Mouse (Mus musculus) limb, embryonic 14.5 days (tissue): ENCODE measurements around the gene Crybg3. TPM values are rescaled to one million over a fixed set of nuclear protein-coding genes. Genes with fewer than 3 reads are reported as not detected.

Experiments
- ATAC-seq: fragments of 200-750 bp; cut with Nextera tagmentation; 2 replicates; pipeline ENCODE4 v1.8.0; 2017; ENCODE audit warnings: low read depth, moderate number of reproducible peaks, moderate TSS enrichment; ENCODE audit not compliant: low FRiP score
- DNase-seq: peaks from one replicate; pipeline ENCODE4 v3.0.0-alpha.2; 2015; ENCODE audit warnings: low spot score
- H3K27ac ChIP-seq: fragments of 300-500 bp; sonication (generic); replicated peaks from 2 replicates; pipeline ENCODE4 v1.5.1; 2014; ENCODE audit warnings: low read depth, mild to moderate bottlenecking, low read length, moderate library complexity, mixed read lengths
- H3K27me3 ChIP-seq: fragments of 300-500 bp; sonication (generic); 2 replicates; pipeline ENCODE4 v1.6.1; 2014; ENCODE audit warnings: low read length, mixed read lengths; ENCODE audit not compliant: control insufficient read depth, insufficient read depth
- H3K36me3 ChIP-seq: fragments of 300-500 bp; sonication (generic); 2 replicates; pipeline ENCODE4 v1.6.1; 2014; ENCODE audit warnings: mild to moderate bottlenecking, low read length, moderate library complexity, mixed read lengths; ENCODE audit not compliant: control insufficient read depth, insufficient read depth
- H3K4me1 ChIP-seq: fragments of 300-500 bp; sonication (generic); 2 replicates; pipeline ENCODE4 v1.6.1; 2014; ENCODE audit warnings: antibody characterized with exemption, low read length, mixed read lengths; ENCODE audit not compliant: control insufficient read depth, insufficient read depth
- H3K4me2 ChIP-seq: fragments of 300-500 bp; sonication (generic); replicated peaks from 2 replicates; pipeline ENCODE4 v1.6.1; 2014; ENCODE audit warnings: low read depth, mild to moderate bottlenecking, low read length, moderate library complexity; ENCODE audit not compliant: severe bottlenecking
- H3K4me3 ChIP-seq: fragments of 300-500 bp; sonication (generic); replicated peaks from 2 replicates; pipeline ENCODE4 v1.5.1; 2014; ENCODE audit warnings: low read length
- H3K9ac ChIP-seq: fragments of 300-500 bp; sonication (generic); 2 replicates; pipeline ENCODE4 v1.6.1; 2014; ENCODE audit warnings: mild to moderate bottlenecking, low read depth, low read length, moderate library complexity; ENCODE audit not compliant: severe bottlenecking
- H3K9me3 ChIP-seq: fragments of 300-500 bp; sonication (generic); 2 replicates; pipeline ENCODE4 v1.6.1; 2016; ENCODE audit warnings: low read length; ENCODE audit not compliant: control insufficient read depth
- POLR2A ChIP-seq: fragments of 200-500 bp; IDR thresholded peaks from 2 replicates; pipeline ENCODE4 v1.8.0; 2012; ENCODE audit warnings: inconsistent platforms, mild to moderate bottlenecking, moderate library complexity, borderline replicate concordance; ENCODE audit not compliant: insufficient read depth, insufficient read length; ENCODE audit errors: extremely low read depth
- WGBS: fragments of 180-500 bp; shearing (Covaris S2); extraction: QIAGEN DNeasy Blood & Tissue Kit; methylation state at CpG from one replicate; pipeline ENCODE4 v1.1.7; 2014; 5-methylcytosine and 5-hydroxymethylcytosine counted together
- polyA plus RNA-seq, 2 experiments: library from polyadenylated mRNA; depleted of rRNA in 1 of 2; stranded (reverse) in 1 of 2; unstranded in 1 of 2; fragments of >200 nt; fragmentation: Nextera tagmentation in 1 of 2; extraction: Ambion mirVana in 1 of 2; gene quantifications; 2 replicates each; pipeline versions ENCODE4 v1.2.1 to v1.2.3; 2012 to 2014

Gene Crybg3
- polyA plus RNA-seq, 2 experiments = 16.6 to 19.3 TPM

GRCm38 (mm10) chr16:59535673-59536072, 65.1 kb downstream of the Crybg3 start:
- H3K4me2 ChIP-seq = no peak overlapping the region
- ATAC-seq = no peak
- H3K4me3 ChIP-seq = no peak overlapping the region
- H3K27me3 ChIP-seq = no peaks in the 10 kb centered on the region
- no peaks in the 10 kb centered on the region for H3K4me1 ChIP-seq
- H3K27ac ChIP-seq = no peak overlapping the region
- TF ChIP-seq POLR2A = no peak
- peaks cover 11% of the 10 kb centered on the region for H3K36me3 ChIP-seq
- H3K9me3 ChIP-seq = no peaks in the 10 kb centered on the region
- 80% methylated on average over 5 of the region's 5 CpGs for WGBS
- H3K9ac ChIP-seq = no peak overlapping the region
- no peak for DNase-seq

- H3K27me3 ChIP-seq = no peaks in the 10 kb centered on the region
- no peak overlapping the region for H3K27ac ChIP-seq
- no peaks in the 10 kb centered on the region for H3K4me1 ChIP-seq
- peaks cover 20% of the 10 kb centered on the region for H3K36me3 ChIP-seq
- H3K9me3 ChIP-seq = no peaks in the 10 kb centered on the region; the same call in 1 of the 2 replicates
- peak; percentile 32 for DNase-seq
- no peak overlapping the region for H3K4me2 ChIP-seq
- no peak overlapping the region for H3K9ac ChIP-seq
- TF ChIP-seq POLR2A = no peak
- 76% methylated on average over 11 of the region's 11 CpGs for WGBS
- no peak overlapping the region for H3K4me3 ChIP-seq
- ATAC-seq = 0 out of 2 replicates have a peak, but pooled peaks have one; percentile 30
These were observed 66.4 kb downstream of the Crybg3 start for GRCm38 (mm10) chr16:59534349-59534748.

- no peaks in the 10 kb centered on the region for H3K4me1 ChIP-seq
- ATAC-seq = no peak
- no peak overlapping the region for H3K4me2 ChIP-seq
- no peak overlapping the region for H3K9ac ChIP-seq
- TF ChIP-seq POLR2A = no peak
- 41% methylated on average over 3 of the region's 3 CpGs for WGBS
- no peaks in the 10 kb centered on the region; the same call in 1 of the 2 replicates for H3K9me3 ChIP-seq
- H3K27me3 ChIP-seq = no peaks in the 10 kb centered on the region
- peaks cover 24% of the 10 kb centered on the region for H3K36me3 ChIP-seq
- H3K27ac ChIP-seq = no peak overlapping the region
- DNase-seq = no peak
- no peak overlapping the region for H3K4me3 ChIP-seq
These were observed 68.2 kb downstream of the Crybg3 start for GRCm38 (mm10) chr16:59532561-59532960.

- Histone ChIP-seq H3K27ac (no peak overlapping the region), H3K36me3 (peaks cover 20% of the 10 kb centered on the region), H3K4me1 (no peaks in the 10 kb centered on the region), H3K9ac (no peak overlapping the region), H3K9me3 (no peaks in the 10 kb centered on the region; the same call in 1 of the 2 replicates), H3K4me2 (no peak overlapping the region), H3K27me3 (no peaks in the 10 kb centered on the region), H3K4me3 (no peak overlapping the region)
- DNase-seq (no peak), ATAC-seq (no peak)
- no peak for TF ChIP-seq POLR2A
- WGBS = 58% methylated on average over 5 of the region's 5 CpGs
These were observed 69.5 kb downstream of the Crybg3 start for GRCm38 (mm10) chr16:59531243-59531642.

- ATAC-seq = no peak
- no peak for TF ChIP-seq POLR2A
- H3K27ac ChIP-seq = no peak overlapping the region
- no peak for DNase-seq
- H3K4me3 ChIP-seq = no peak overlapping the region
- peaks cover 13% of the 10 kb centered on the region for H3K36me3 ChIP-seq
- no peak overlapping the region for H3K9ac ChIP-seq
- H3K9me3 ChIP-seq = no peaks in the 10 kb centered on the region; the same call in 1 of the 2 replicates
- H3K27me3 ChIP-seq = no peaks in the 10 kb centered on the region
- no peaks in the 10 kb centered on the region for H3K4me1 ChIP-seq
- H3K4me2 ChIP-seq = no peak overlapping the region
- WGBS = 94% methylated on average over 13 of the region's 13 CpGs
These were observed 71.2 kb downstream of the Crybg3 start for GRCm38 (mm10) chr16:59529570-59529969.

- Histone ChIP-seq H3K27me3 (no peaks in the 10 kb centered on the region), H3K9me3 (no peaks in the 10 kb centered on the region; the same call in 1 of the 2 replicates), H3K4me1 (no peaks in the 10 kb centered on the region), H3K4me2 (no peak overlapping the region), H3K9ac (no peak overlapping the region), H3K27ac (no peak overlapping the region), H3K4me3 (no peak overlapping the region), H3K36me3 (peaks cover 13% of the 10 kb centered on the region)
- no peak for ATAC-seq
- no peak for TF ChIP-seq POLR2A
- WGBS = 65% methylated on average over 6 of the region's 6 CpGs
- no peak for DNase-seq
These were observed 73.8 kb downstream of the Crybg3 start for GRCm38 (mm10) chr16:59526939-59527338.
